Mouse (Mus musculus) stomach, embryonic 14.5 days (tissue): Measurements from ENCODE around the gene Ube2cbp. TPM values are rescaled to one million over a fixed set of nuclear protein-coding genes. Genes with fewer than 3 reads are reported as not detected.

Source experiments
- ATAC-seq: fragments of 200-750 bp; cut with Nextera tagmentation; 2 replicates; pipeline ENCODE4 v1.8.0; 2017; ENCODE audit warnings: low read depth, moderate TSS enrichment; ENCODE audit not compliant: insufficient number of reproducible peaks, insufficient read depth, low FRiP score
- H3K27ac ChIP-seq: fragments of 300-500 bp; sonication (generic); 2 replicates; pipeline ENCODE4 v1.5.1; 2014; ENCODE audit warnings: mild to moderate bottlenecking, low read length, moderate library complexity, mixed read lengths
- H3K27me3 ChIP-seq: fragments of 300-500 bp; sonication (generic); 2 replicates; pipeline ENCODE4 v1.6.1; 2014; ENCODE audit warnings: low read length, control low read depth, mixed read lengths; ENCODE audit not compliant: control insufficient read depth, insufficient read depth
- H3K36me3 ChIP-seq: fragments of 300-500 bp; sonication (generic); 2 replicates; pipeline ENCODE4 v1.6.1; 2014; ENCODE audit warnings: mild to moderate bottlenecking, control low read depth, low read length, moderate library complexity, mixed read lengths; ENCODE audit not compliant: control insufficient read depth, insufficient read depth
- H3K4me1 ChIP-seq: fragments of 300-500 bp; sonication (generic); 2 replicates; pipeline ENCODE4 v1.6.1; 2014; ENCODE audit warnings: low read length, control low read depth, mixed read lengths; ENCODE audit not compliant: control insufficient read depth, insufficient read depth
- H3K4me2 ChIP-seq: fragments of 300-500 bp; sonication (generic); replicated peaks from 2 replicates; pipeline ENCODE4 v1.6.1; 2014; ENCODE audit warnings: low read depth, low read length, control low read depth
- H3K4me3 ChIP-seq: fragments of 300-500 bp; sonication (generic); 2 replicates; pipeline ENCODE4 v1.5.1; 2014; ENCODE audit warnings: low read depth, low read length, control low read depth
- H3K9ac ChIP-seq: fragments of 300-500 bp; sonication (generic); replicated peaks from 2 replicates; pipeline ENCODE4 v1.6.1; 2014; ENCODE audit warnings: low read depth, mild to moderate bottlenecking, control low read depth, low read length, moderate library complexity, mixed read lengths
- H3K9me3 ChIP-seq: fragments of 300-500 bp; sonication (generic); 2 replicates; pipeline ENCODE4 v1.6.1; 2016; ENCODE audit warnings: low read depth, low read length, control low read depth; ENCODE audit not compliant: control insufficient read depth
- WGBS: fragments of 180-500 bp; shearing (Covaris S2); extraction: QIAGEN DNeasy Blood & Tissue Kit; methylation state at CpG from one replicate; pipeline ENCODE4 v1.1.7; 2014; 5-methylcytosine and 5-hydroxymethylcytosine counted together
- polyA plus RNA-seq: library from polyadenylated mRNA; unstranded; fragments of >200 nt; fragmentation: Nextera tagmentation; extraction: Ambion mirVana; gene quantifications from 2 replicates; pipeline ENCODE4 v1.2.1, GENCODE M21; 2014

Gene Ube2cbp
- polyA plus RNA-seq, 1 experiment from 2014 or later = 5.5 TPM

- Histone ChIP-seq H3K36me3 (no peaks in the 10 kb centered on the region), H3K9me3 (no peaks in the 10 kb centered on the region), H3K9ac (no peak overlapping the region), H3K4me1 (peaks cover 8% of the 10 kb centered on the region; the same call in 1 of the 2 replicates), H3K4me2 (no peak overlapping the region), H3K27me3 (no peaks in the 10 kb centered on the region), H3K27ac (no peak overlapping the region), H3K4me3 (no peak overlapping the region)
- WGBS = 83% methylated on average over 6 of the region's 6 CpGs
- ATAC-seq = no peak
These were observed 69.0 kb downstream of the Ube2cbp start for GRCm38 (mm10) chr9:86395785-86396184.

GRCm38 (mm10) chr9:86395012-86395411 is 69.7 kb downstream of the Ube2cbp start:
- no peak for ATAC-seq
- Histone ChIP-seq H3K4me2 (no peak overlapping the region), H3K4me3 (no peak overlapping the region), H3K36me3 (no peaks in the 10 kb centered on the region), H3K27ac (no peak overlapping the region), H3K27me3 (no peaks in the 10 kb centered on the region), H3K9me3 (no peaks in the 10 kb centered on the region), H3K4me1 (peaks cover 8% of the 10 kb centered on the region; the same call in 1 of the 2 replicates), H3K9ac (no peak overlapping the region)
- 76% methylated on average over 1 of the region's 1 CpGs for WGBS

- WGBS = 36% methylated on average over 8 of the region's 8 CpGs
- no peak for ATAC-seq
These were observed 71.0 kb downstream of the Ube2cbp start for GRCm38 (mm10) chr9:86393586-86394272.

GRCm38 (mm10) chr9:86391467-86391866 is 73.3 kb downstream of the Ube2cbp start:
- no peak overlapping the region for H3K9ac ChIP-seq
- H3K4me1 ChIP-seq = peaks cover 8% of the 10 kb centered on the region; the same call in 1 of the 2 replicates
- H3K4me2 ChIP-seq = no peak overlapping the region
- no peaks in the 10 kb centered on the region for H3K27me3 ChIP-seq
- no peak overlapping the region for H3K4me3 ChIP-seq
- no peak for ATAC-seq
- H3K9me3 ChIP-seq = no peaks in the 10 kb centered on the region
- no peaks in the 10 kb centered on the region for H3K36me3 ChIP-seq
- H3K27ac ChIP-seq = no peak overlapping the region

More at GRCm38 (mm10) chr9:86393586-86394272, 71.0 kb downstream of the Ube2cbp start:
- Histone ChIP-seq H3K4me3 (no peak overlapping the region), H3K9ac (no peak overlapping the region), H3K9me3 (no peaks in the 10 kb centered on the region), H3K4me1 (peaks cover 8% of the 10 kb centered on the region; the same call in 1 of the 2 replicates), H3K36me3 (no peaks in the 10 kb centered on the region), H3K27me3 (no peaks in the 10 kb centered on the region), H3K27ac (no peak overlapping the region), H3K4me2 (no peak overlapping the region)

- H3K36me3 ChIP-seq = no peaks in the 10 kb centered on the region
- H3K9me3 ChIP-seq = no peaks in the 10 kb centered on the region
- H3K27ac ChIP-seq = no peak overlapping the region
- no peak overlapping the region for H3K9ac ChIP-seq
- no peak overlapping the region for H3K4me3 ChIP-seq
- peaks cover 8% of the 10 kb centered on the region; the same call in 1 of the 2 replicates for H3K4me1 ChIP-seq
- H3K4me2 ChIP-seq = no peak overlapping the region
- no peaks in the 10 kb centered on the region for H3K27me3 ChIP-seq
- 94% methylated on average over 2 of the region's 2 CpGs for WGBS
- ATAC-seq = no peak
These were observed 74.0 kb downstream of the Ube2cbp start for GRCm38 (mm10) chr9:86390713-86391112.

- Histone ChIP-seq H3K27ac (no peak overlapping the region), H3K4me2 (no peak overlapping the region), H3K27me3 (no peaks in the 10 kb centered on the region), H3K9me3 (no peaks in the 10 kb centered on the region), H3K4me3 (no peak overlapping the region), H3K9ac (no peak overlapping the region), H3K4me1 (peaks cover 1% of the 10 kb centered on the region; the same call in 1 of the 2 replicates), H3K36me3 (no peaks in the 10 kb centered on the region)
- WGBS = 46% methylated on average over 4 of the region's 4 CpGs
- ATAC-seq = no peak
These were observed 76.2 kb downstream of the Ube2cbp start for GRCm38 (mm10) chr9:86388538-86388937.

- Histone ChIP-seq H3K36me3 (no peaks in the 10 kb centered on the region), H3K9me3 (no peaks in the 10 kb centered on the region), H3K4me1 (no peaks in the 10 kb centered on the region), H3K4me2 (no peak overlapping the region), H3K9ac (no peak overlapping the region), H3K27me3 (no peaks in the 10 kb centered on the region), H3K27ac (no peak overlapping the region), H3K4me3 (no peak overlapping the region)
- 44% methylated on average over 2 of the region's 2 CpGs for WGBS
- ATAC-seq = no peak
These were observed 87.8 kb downstream of the Ube2cbp start for GRCm38 (mm10) chr9:86376923-86377322.

- Histone ChIP-seq H3K27me3 (no peaks in the 10 kb centered on the region), H3K36me3 (no peaks in the 10 kb centered on the region), H3K4me1 (no peaks in the 10 kb centered on the region), H3K9ac (no peak overlapping the region), H3K27ac (no peak overlapping the region), H3K4me3 (no peak overlapping the region), H3K9me3 (no peaks in the 10 kb centered on the region), H3K4me2 (no peak overlapping the region)
- WGBS = 72% methylated on average over 12 of the region's 12 CpGs
- ATAC-seq = no peak
These were observed 91.8 kb downstream of the Ube2cbp start for GRCm38 (mm10) chr9:86372783-86373567.
